Mouse (Mus musculus) heart, postnatal 0 days (tissue): ENCODE results near the gene Scrn2. TPM values are rescaled to one million over a fixed set of nuclear protein-coding genes. Genes with fewer than 3 reads are reported as not detected.

Experiments used
- ATAC-seq: fragments of 200-750 bp; cut with Nextera tagmentation; 2 replicates; pipeline ENCODE4 v1.8.0; 2017; ENCODE audit warnings: low read depth, moderate number of reproducible peaks, moderate library complexity; ENCODE audit not compliant: insufficient read depth
- DNase-seq: peaks from one replicate; pipeline ENCODE4 v3.0.0-alpha.2; 2016; ENCODE audit warnings: low spot score
- H3K27ac ChIP-seq: fragments of 300-500 bp; sonication (generic); 2 replicates; pipeline ENCODE4 v1.5.1; 2014; ENCODE audit warnings: low read depth, mild to moderate bottlenecking
- H3K27me3 ChIP-seq: fragments of 300-500 bp; sonication (generic); 2 replicates; pipeline ENCODE4 v1.6.1; 2014; ENCODE audit warnings: low read length, mixed read lengths; ENCODE audit not compliant: control insufficient read depth, insufficient read depth
- H3K36me3 ChIP-seq: fragments of 300-500 bp; sonication (generic); replicated peaks from 2 replicates; pipeline ENCODE4 v1.6.1; 2014; ENCODE audit warnings: low read length, mixed read lengths; ENCODE audit not compliant: control insufficient read depth, insufficient read depth
- H3K4me1 ChIP-seq: fragments of 300-500 bp; sonication (generic); 2 replicates; pipeline ENCODE4 v1.6.1; 2014; ENCODE audit warnings: antibody characterized with exemption; ENCODE audit not compliant: control insufficient read depth, insufficient read depth
- H3K4me2 ChIP-seq: fragments of 300-500 bp; sonication (generic); 2 replicates; pipeline ENCODE4 v1.6.1; 2014; ENCODE audit warnings: low read depth, mild to moderate bottlenecking, low read length, moderate library complexity
- H3K4me3 ChIP-seq: fragments of 300-500 bp; sonication (generic); 2 replicates; pipeline ENCODE4 v1.5.1; 2014; ENCODE audit warnings: low read depth, low read length
- H3K9ac ChIP-seq: fragments of 300-500 bp; sonication (generic); replicated peaks from 2 replicates; pipeline ENCODE4 v1.6.1; 2014; ENCODE audit warnings: low read depth, low read length, mixed read lengths
- H3K9me3 ChIP-seq: fragments of 300-500 bp; sonication (generic); replicated peaks from 2 replicates; pipeline ENCODE4 v1.6.1; 2016; ENCODE audit warnings: low read length; ENCODE audit not compliant: control insufficient read depth
- CTCF ChIP-seq: IDR thresholded peaks from 2 replicates; pipeline ENCODE4 v1.5.1; 2016; ENCODE audit warnings: antibody characterized with exemption, control low read depth, low read depth
- EP300 ChIP-seq: IDR thresholded peaks from 2 replicates; pipeline ENCODE4 v1.6.1; 2016; ENCODE audit warnings: antibody characterized with exemption, low read depth
- WGBS: fragments of 180-500 bp; shearing (Covaris S2); extraction: QIAGEN DNeasy Blood & Tissue Kit; methylation state at CpG from one replicate; pipeline ENCODE4 v1.1.7; 2014; 5-methylcytosine and 5-hydroxymethylcytosine counted together
- polyA plus RNA-seq: library from polyadenylated mRNA; unstranded; fragments of >200 nt; fragmentation: Nextera tagmentation; extraction: Ambion mirVana; gene quantifications from 2 replicates; pipeline ENCODE4 v1.2.1, GENCODE M21; 2015
- total RNA-seq: library from RNA; depleted of rRNA; stranded (reverse); fragments of >200 nt; gene quantifications from 2 replicates; pipeline ENCODE4 v1.2.3, GENCODE M21; 2014; ENCODE audit warnings: low replicate concordance

Gene Scrn2
- total and polyA plus RNA-seq, 2 experiments from 2014 or later, result 16.6 to 31.7 TPM

DNA sequence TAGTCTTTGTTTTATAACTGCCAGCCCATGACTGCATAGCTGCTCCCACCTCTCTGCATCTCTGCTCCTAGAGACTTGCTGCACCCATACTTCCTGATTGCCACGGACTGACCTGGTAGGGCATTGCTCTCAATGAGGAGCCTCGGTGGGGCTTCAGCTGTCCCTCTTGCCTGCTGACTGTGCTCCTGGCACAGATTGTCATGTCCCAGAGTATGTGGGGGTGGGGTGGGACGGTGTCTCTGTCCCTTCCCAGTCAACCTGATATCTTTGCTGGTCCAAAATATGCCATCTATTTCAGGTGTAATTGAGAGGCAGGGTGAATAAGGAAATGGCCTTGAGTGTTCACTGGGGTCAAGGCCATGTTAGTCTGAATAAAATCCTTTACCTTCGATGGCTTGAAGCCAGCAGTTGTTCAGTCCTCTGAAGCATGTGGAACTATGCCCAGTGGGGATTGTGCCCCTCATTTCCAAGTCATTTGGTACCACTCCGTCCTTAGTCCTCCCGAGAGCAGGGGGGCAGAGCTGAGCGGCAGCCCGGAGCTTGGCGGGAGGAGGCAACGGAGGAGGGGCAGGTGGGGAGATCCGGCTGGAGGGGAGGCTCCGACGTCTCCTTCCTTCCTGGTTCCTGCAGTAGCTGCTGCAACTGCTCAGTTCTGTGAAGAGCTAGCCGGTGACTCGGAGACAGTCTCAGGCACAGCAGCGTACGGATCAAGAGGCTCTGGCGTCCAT, 20.6 kb downstream of the Scrn2 start, which contains the start of gene Osbpl7:
Gene Osbpl7 (plus strand): TSS at position 413 of the 728 bp plus-strand sequence.
- Histone ChIP-seq H3K4me2 (peak within 1 kb of the TSS; percentile 90), H3K9ac (peak within 1 kb of the TSS; percentile 71), H3K9me3 (no peaks in the 10 kb centered on the region), H3K36me3 (peaks cover 37% of the 10 kb centered on the region), H3K4me3 (peak within 1 kb of the TSS; percentile 64), H3K27ac (peak within 1 kb of the TSS; percentile 46; the same call in 1 of the 2 replicates), H3K27me3 (no peaks in the 10 kb centered on the region), H3K4me1 (peaks cover 15% of the 10 kb centered on the region)
- peak; percentile 77 for ATAC-seq
- DNase-seq, result peak; percentile 79
- WGBS, result 3% methylated on average over 18 of the region's 18 CpGs
- TF ChIP-seq EP300, result no peak
- TF ChIP-seq CTCF, result peak; percentile 50

DNA sequence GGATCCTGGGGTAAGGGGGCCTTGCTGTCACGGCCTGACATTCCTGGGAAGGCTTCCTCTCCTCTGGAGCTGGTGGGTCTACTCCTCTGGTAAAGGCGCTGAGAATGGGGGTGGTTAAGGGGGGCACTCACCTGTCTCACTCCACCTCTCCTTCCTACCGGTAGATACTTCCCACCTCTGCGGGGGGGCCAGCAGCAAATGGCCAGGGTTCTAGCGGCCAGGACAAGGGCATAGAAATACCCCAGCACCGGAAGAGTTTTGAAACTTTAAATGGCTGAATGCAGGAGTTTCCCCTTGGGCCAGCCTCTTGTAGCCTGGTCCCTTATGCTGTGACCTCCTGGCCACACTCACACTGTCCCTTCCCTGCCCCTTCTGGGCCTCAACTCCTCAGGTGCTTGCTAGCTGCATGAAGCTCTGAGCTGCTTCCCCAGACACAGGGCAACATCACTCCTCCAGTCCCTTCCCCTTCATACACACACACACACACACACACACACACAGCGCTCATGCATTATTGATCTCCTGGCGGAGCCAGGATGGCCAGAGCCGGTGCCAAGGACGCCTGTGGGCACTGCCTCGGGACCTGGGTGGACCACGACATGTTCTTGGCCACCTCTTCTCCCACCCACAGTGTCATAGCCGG, 21.3 kb downstream of the Scrn2 start:
- Histone ChIP-seq H3K9me3 (no peaks in the 10 kb centered on the region), H3K27me3 (no peaks in the 10 kb centered on the region), H3K9ac (peak overlapping the region; percentile 71), H3K36me3 (peaks cover 44% of the 10 kb centered on the region), H3K4me2 (peak overlapping the region; percentile 90), H3K4me3 (peak overlapping the region; percentile 64), H3K27ac (peak overlapping the region; percentile 46; the same call in 1 of the 2 replicates), H3K4me1 (peaks cover 15% of the 10 kb centered on the region)
- DNase-seq (no peak), ATAC-seq (no peak)
- 19% methylated on average over 13 of the region's 13 CpGs for WGBS
- TF ChIP-seq EP300, result no peak
- TF ChIP-seq CTCF, result no peak

DNA sequence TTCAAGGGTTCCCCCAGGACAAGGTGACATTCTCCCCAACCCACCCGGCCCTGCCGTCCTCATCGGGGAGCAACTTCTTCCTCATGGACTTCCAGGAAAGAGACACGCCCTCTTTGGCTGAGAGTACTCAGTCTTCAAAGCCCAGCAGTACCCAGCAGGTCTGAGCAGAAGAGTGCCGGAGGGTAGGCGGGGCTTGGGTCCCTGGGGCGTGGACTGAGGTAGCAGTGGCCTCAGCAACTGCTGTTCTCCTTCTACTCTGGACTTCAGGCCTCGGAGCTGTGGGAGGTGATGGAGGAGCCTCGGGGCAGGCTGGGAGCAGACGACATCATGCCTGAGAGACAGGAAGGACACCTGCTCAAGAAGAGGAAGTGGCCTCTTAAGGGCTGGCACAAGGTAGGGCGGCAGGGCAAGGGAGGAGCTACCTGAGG, 22.5 kb downstream of the Scrn2 start:
- Histone ChIP-seq H3K4me2 (peak overlapping the region; percentile 90; the same call in 1 of the 2 replicates), H3K27me3 (no peaks in the 10 kb centered on the region), H3K36me3 (peaks cover 53% of the 10 kb centered on the region), H3K27ac (no peak overlapping the region), H3K4me1 (peaks cover 15% of the 10 kb centered on the region), H3K4me3 (no peak overlapping the region), H3K9me3 (no peaks in the 10 kb centered on the region), H3K9ac (no peak overlapping the region)
- no peak for ATAC-seq
- WGBS, result 26% methylated on average over 11 of the region's 11 CpGs
- TF ChIP-seq EP300 (no peak), CTCF (no peak)
- DNase-seq, result no peak

DNA sequence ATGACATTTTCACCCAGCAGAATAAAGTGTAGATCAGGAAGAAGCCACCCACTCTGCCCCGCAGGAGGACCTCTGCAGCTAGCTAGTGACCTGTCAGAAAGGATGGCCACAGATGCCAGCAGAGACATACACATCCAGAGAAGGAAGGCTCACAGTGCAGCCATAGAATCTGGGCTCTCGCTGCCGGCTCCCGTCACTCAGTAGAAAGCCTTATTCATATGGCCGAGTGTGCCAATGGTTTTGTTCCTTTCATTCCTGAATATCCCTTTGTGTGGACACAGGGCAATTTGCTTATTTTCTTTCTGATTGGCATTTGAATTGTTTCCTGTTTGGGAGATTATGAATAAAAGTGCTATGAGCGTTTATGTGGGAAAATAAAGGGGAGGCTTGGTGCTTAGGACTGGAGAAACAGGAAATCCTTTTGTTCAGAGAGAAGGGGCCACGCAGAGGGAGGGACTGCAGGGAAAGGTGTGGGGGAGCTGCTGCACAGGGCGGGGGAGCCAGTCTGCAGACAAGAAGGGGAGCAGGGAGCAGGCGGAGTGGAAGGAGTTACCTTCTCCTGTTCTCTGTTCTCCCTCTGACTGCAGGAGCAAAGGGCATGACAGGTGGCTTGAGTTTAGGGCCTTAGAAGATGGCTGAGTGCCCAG, 33.7 kb downstream of the Scrn2 start:
- no peak for DNase-seq
- Histone ChIP-seq H3K4me2 (no peak overlapping the region), H3K27me3 (no peaks in the 10 kb centered on the region), H3K4me3 (no peak overlapping the region), H3K4me1 (no peaks in the 10 kb centered on the region), H3K36me3 (peaks cover 56% of the 10 kb centered on the region), H3K27ac (peak overlapping the region; percentile 8; the same call in 1 of the 2 replicates), H3K9ac (no peak overlapping the region), H3K9me3 (no peaks in the 10 kb centered on the region)
- TF ChIP-seq EP300 (no peak), CTCF (no peak)
- 53% methylated on average over 9 of the region's 9 CpGs for WGBS
- ATAC-seq, result no peak

DNA sequence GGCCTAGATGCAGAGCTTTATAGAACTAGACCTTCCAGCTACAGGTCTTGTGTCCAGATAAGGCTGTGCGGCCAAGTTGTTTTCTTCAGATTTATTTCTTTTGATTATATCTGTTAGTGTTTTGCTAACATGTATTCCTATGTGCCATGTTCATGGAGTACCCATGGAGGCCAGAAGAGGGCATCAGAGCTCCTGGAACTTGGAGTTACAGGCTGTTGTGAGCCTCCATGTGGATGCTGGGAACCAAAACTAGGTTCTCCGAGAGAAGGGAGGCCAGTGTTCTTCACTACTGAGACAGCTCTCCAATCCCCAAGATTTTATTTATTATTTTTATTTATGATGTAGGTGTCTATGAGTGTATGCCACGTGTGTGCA, 34.2 kb downstream of the Scrn2 start:
- Histone ChIP-seq H3K4me1 (no peaks in the 10 kb centered on the region), H3K36me3 (peaks cover 55% of the 10 kb centered on the region), H3K27ac (0 out of 2 replicates have a peak overlapping the region, but pooled peaks have one; percentile 8), H3K9ac (no peak overlapping the region), H3K9me3 (no peaks in the 10 kb centered on the region), H3K4me2 (no peak overlapping the region), H3K4me3 (no peak overlapping the region), H3K27me3 (no peaks in the 10 kb centered on the region)
- WGBS, result 84% methylated on average over 3 of the region's 3 CpGs
- ATAC-seq (no peak), DNase-seq (no peak)
- no peak for TF ChIP-seq EP300
- TF ChIP-seq CTCF, result no peak
